Mouse (Mus musculus) adrenal gland, adult 2 months (tissue): Measurements from ENCODE around the gene Prkx. TPM values are rescaled to one million over a fixed set of nuclear protein-coding genes. Genes with fewer than 3 reads are reported as not detected.

Source experiments
- DNase-seq: peaks from one replicate; pipeline ENCODE4 v3.0.0; 2021
- long read RNA-seq: library from polyadenylated mRNA; stranded (forward); transcript quantifications from one replicate; pipeline ENCODE4 v2.0.0, GENCODE M21; 2021
- polyA plus RNA-seq: library from polyadenylated mRNA; depleted of rRNA; stranded (reverse); fragments of >200 nt; gene quantifications from 2 replicates; pipeline ENCODE4 v1.2.3, GENCODE M21; 2012; rRNA removed
- total RNA-seq, 2 experiments: library from RNA; stranded (reverse); gene quantifications; 2 replicates each; pipeline ENCODE4 v1.2.3; 2021

Prkx gene
- total RNA-seq (10 to 100 TPM; 12.6 to 18.4 TPM), polyA plus RNA-seq (11.6 and 12.7 TPM in 2 replicates)
- long read RNA-seq, full-length matches to known transcripts = 1 of 1 reads
- long read RNA-seq, partial matches to known transcripts = 0 of 1 reads
- long read RNA-seq, other reads (novel, unspliced or antisense) = 0 of 1 reads

GRCm38 (mm10) chrX:77796238-77796835 lies at the start of gene Prkx:
Gene Prkx (minus strand): TSS chrX:77796278.
- no peak for DNase-seq

- peak; percentile 11 for DNase-seq
Measured at GRCm38 (mm10) chrX:77812031-77812430, 16.0 kb upstream of the Prkx start.

- peak; percentile 78 for DNase-seq
Measured at GRCm38 (mm10) chrX:77810608-77811206, 14.6 kb upstream of the Prkx start.

- peak; percentile 20 for DNase-seq
Measured at GRCm38 (mm10) chrX:77808602-77809001, 12.5 kb upstream of the Prkx start.

- DNase-seq = no peak
Measured at GRCm38 (mm10) chrX:77802293-77802692, 6.2 kb upstream of the Prkx start.

- DNase-seq = no peak
Measured at GRCm38 (mm10) chrX:77801543-77801942, 5.5 kb upstream of the Prkx start.

GRCm38 (mm10) chrX:77799554-77799953 lies 3.5 kb upstream of the Prkx start:
- no peak for DNase-seq

- no peak for DNase-seq
Measured at GRCm38 (mm10) chrX:77797801-77798200, 1.7 kb upstream of the Prkx start.

GRCm38 (mm10) chrX:77796916-77797315 lies 838 bp upstream of the Prkx start:
- DNase-seq = no peak

GRCm38 (mm10) chrX:77795858-77796174 lies 262 bp downstream of the Prkx start:
- DNase-seq = peak; percentile 94

GRCm38 (mm10) chrX:77794962-77795857 lies 868 bp downstream of the Prkx start:
- peak; percentile 46 for DNase-seq

- DNase-seq = no peak
Measured at GRCm38 (mm10) chrX:77788675-77789074, 7.4 kb downstream of the Prkx start.

- no peak for DNase-seq
Measured at GRCm38 (mm10) chrX:77786354-77786753, 9.7 kb downstream of the Prkx start.

- DNase-seq = no peak
Measured at GRCm38 (mm10) chrX:77777822-77778221, 18.3 kb downstream of the Prkx start.

- DNase-seq = no peak
Measured at GRCm38 (mm10) chrX:77765153-77765552, 30.9 kb downstream of the Prkx start.

- DNase-seq = no peak
Measured at GRCm38 (mm10) chrX:77744260-77744659, 51.8 kb downstream of the Prkx start.

- peak; percentile 25 for DNase-seq
Measured at GRCm38 (mm10) chrX:77741383-77741782, 54.7 kb downstream of the Prkx start.

- DNase-seq = peak; percentile 18
Measured at GRCm38 (mm10) chrX:77733930-77734536, 62.0 kb downstream of the Prkx start.

- peak; percentile 9 for DNase-seq
Measured at GRCm38 (mm10) chrX:77720298-77720697, 75.8 kb downstream of the Prkx start.
